Mouse (Mus musculus): ENCODE measurements at regions not wholly inside any gene's neighbourhood (a gene's known extent, or its start where the extent isn't known, plus 50 kb on each side); places are given as distances from the start of the nearest gene placed in this dataset.

- TF ChIP-seq CTCF (IDR thresholded peaks at IDR 0.05; ENCODE audit: low read depth) = no peak
- TF ChIP-seq EP300 (IDR thresholded peaks at IDR 0.05; ENCODE audit: low read depth) = no peak
Measured at GRCm38 (mm10) chr6:31077216-31077615, 118.3 kb upstream of the Klf14 start.

Measured in liver, embryonic 14.5 days (tissue).